Mouse (Mus musculus): Measurements from ENCODE around the gene Coq4.
"Not testable (repeated sequence)": the region's sequence is repeated elsewhere in the genome, so short reads cannot be mapped to it uniquely, and the experiment has no call there.

Coq4 gene

DNA sequence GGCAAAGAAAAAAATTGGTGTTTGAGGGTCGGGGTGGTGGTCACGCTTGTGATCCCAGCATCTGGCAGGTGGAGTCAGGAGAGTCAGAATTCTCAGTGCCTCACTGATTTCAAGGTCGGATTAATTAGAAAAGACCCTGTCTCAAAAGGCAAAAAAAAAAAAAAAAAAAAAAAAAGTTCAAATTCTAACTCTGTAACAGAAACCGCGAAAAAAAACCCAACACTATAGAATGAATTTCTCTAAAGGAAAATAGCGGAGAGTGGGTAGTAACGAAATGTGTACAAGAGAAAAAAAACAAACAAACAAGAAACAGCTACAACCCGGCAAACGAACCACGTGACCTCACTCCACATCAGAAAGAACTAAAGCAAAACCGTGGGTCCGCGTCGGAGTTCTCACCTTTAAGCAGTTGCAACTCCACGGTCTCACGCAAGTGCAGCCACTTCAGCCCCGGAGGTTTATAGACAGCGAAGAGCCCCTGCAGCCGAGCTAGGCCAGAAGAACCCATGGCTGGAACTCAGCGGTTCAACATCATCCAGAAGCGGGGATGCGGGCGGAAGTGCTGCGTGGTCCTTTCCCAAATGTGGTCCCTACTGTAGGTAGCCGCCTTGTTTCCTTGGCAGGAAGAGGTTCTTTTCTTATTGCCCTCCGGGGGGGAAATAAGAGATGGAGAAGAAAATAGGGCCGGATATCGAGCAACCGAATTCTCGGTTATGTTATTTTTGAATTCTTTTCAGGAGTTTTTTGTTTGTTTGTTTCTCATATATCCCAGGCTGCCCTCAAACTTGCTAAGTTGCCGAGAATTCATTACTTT, at the start of gene Coq4:
Gene Coq4, plus strand, starts transcription at position 390 of the 814 bp plus-strand sequence.
- DNase-seq (ENCODE audit: low spot score in 2 of 2) = peak; percentile 82 to 91

GRCm38 (mm10) chr2:29738799-29739198, 48.5 kb upstream of the Coq4 start:
- no peak for DNase-seq (ENCODE audit: low spot score in 2 of 2)

DNA sequence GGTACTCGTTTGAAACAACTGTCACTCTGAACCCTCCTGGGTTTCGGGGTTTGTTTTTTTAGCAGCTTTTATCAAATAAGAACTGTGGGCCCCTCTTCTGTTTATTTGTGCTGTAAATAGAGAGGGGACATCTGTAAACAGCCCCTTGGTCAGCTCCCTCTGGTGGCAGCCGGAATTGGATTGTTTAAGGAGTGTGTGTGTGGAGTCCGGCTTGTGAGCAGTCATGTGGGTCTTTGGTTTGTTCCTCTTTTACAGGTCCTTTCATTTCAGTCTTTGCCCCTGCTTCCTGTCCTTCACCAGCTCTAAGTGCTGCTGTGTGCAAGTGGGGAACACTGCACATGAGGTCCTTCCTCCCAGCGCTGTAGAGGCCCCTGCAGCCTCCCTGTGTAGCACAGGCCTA, 47.9 kb upstream of the Coq4 start:
- DNase-seq (ENCODE audit: low spot score in 2 of 2) = peak in 1 of 2 experiments; percentile 61

DNA sequence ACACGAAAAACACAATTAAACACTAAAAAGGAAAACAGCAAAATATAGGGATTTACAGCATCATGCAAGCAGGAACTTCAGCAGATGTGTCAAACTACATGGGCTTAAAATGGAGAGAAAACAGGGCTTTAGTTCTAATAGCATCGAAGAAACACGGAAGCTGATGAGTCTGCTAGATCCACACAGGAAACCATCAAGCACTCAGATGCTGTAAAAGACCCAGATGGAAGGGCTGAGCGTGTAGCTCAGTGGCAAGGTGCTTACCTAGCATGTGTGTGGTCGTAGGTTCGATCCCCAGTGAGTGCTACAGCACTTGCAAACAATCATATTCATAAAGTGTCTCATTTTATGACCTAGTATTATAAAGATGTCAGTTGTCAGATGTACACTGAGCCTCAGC, 46.1 kb upstream of the Coq4 start:
- no peak for DNase-seq (ENCODE audit: low spot score in 2 of 2)

GRCm38 (mm10) chr2:29744256-29744655, 43.0 kb upstream of the Coq4 start:
- DNase-seq (ENCODE audit: low spot score in 2 of 2) = no peak

- DNase-seq (ENCODE audit: low spot score in 2 of 2) = no peak
Observed at GRCm38 (mm10) chr2:29747188-29747782, 40.0 kb upstream of the Coq4 start.

- DNase-seq (ENCODE audit: low spot score in 2 of 2) = peak in 1 of 2 experiments; percentile 54
Observed at GRCm38 (mm10) chr2:29747852-29748251, 39.4 kb upstream of the Coq4 start.

GRCm38 (mm10) chr2:29748499-29748898, 38.8 kb upstream of the Coq4 start:
- DNase-seq (ENCODE audit: low spot score in 2 of 2) = no peak

GRCm38 (mm10) chr2:29751497-29751896, 35.8 kb upstream of the Coq4 start, which contains the start of gene Gm13420:
Gene Gm13420, minus strand, starts transcription at chr2:29751685.
- DNase-seq (ENCODE audit: low spot score in 2 of 2) = no peak

GRCm38 (mm10) chr2:29752397-29752796, 34.9 kb upstream of the Coq4 start:
- DNase-seq (ENCODE audit: low spot score in 2 of 2) = no peak

- DNase-seq (ENCODE audit: low spot score in 2 of 2) = no peak
Observed at GRCm38 (mm10) chr2:29755693-29756092, 31.6 kb upstream of the Coq4 start.

DNA sequence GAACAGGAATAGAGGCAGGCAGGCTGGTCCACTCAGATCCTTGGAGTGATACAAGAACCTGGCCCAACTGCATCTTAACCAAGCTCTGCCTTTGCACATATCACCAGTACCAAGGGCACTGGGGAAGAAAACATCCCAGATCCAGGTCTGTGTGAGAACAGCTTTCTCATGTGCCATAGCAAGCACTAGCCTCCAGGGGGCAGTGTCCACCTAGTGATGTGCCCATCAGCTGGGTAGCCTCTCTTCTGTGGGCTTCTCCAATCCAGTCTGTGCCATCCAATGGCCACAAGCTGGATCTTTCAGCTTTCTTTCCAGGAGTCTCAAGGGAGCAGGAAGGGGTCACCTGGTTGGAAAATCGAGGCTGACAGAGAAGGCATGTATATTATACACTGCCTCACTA, 22.5 kb upstream of the Coq4 start:
- DNase-seq (ENCODE audit: low spot score in 2 of 2) = peak; percentile 54 to 79

DNA sequence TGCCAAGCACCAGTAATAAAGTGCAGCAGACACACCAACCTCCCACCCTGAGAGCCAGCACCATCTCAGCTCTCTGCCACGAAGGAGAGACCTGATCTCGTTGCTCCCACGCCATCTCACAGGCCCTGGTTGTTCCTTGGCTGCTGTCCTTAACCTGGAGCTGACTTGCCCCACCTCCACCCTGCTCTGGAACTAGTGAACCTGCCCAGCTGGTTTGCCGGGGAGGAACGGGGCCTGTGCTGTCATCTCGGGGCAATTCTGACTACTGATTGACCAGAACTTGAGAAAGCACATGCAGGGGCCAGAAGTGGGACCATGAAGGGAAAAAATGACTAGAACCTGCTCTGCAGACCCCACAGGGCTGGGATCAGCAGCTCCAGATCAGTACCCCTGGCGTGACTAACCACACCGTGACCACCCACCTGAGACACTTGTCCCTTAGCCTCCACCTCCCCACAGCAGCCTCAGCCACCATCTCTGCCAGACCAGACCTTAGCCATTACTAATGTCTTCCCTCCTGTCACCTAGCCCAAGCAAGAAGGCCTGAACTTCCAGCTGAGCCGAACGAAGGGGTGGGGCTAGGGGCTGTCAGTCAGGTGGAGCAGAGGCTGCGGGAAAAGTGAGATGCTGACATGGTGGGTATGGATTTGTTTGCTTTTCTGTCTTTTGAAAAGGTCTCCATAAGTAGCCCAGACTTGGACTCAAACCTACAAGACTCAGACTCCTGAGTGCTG, 19.1 kb upstream of the Coq4 start:
- DNase-seq (ENCODE audit: low spot score in 2 of 2) = no peak

GRCm38 (mm10) chr2:29768901-29769300, 18.4 kb upstream of the Coq4 start:
- no peak for DNase-seq (ENCODE audit: low spot score in 2 of 2)

GRCm38 (mm10) chr2:29770162-29770561, 17.1 kb upstream of the Coq4 start:
- peak in 1 of 2 experiments; percentile 33 for DNase-seq (ENCODE audit: low spot score in 2 of 2)

DNA sequence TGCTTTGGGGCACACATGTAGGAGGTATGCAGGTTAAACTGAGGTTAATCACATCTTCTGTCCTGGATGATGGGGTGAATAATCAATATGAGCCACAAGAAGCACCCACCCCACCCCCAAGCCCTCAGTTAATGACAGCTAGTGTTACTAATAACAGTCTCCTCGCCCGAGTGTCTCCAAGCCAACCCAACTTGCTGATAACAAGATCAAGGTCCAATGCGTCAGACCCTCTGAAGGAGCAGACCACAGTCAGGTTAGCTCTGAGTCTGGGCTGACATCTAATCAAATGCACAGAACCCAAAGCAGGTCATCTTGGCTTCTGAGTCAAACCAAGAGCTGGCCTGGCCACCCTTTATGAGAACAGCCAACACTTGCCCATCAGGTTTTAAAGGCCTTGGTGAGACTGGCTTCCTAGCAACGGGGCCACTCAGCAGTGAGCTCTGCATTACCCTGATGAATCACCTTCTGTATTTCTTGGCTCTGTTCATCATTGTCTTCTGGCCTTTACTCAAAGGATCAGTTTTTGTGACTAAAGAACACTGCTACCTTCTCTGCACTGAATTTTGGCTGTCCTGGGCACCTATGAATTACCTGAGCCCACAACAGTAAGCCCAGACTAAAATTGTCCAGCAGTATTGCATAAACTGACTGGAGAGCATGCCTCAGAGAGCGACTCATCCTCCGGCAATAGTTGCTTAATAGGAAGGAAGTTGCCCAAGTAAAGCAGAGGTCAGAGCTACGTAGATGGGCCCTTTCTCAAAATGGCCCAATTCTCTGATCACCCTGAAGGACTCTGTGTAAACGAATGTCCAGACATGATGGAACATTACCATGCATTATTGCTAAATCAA, 15.5 kb upstream of the Coq4 start:
- no peak for DNase-seq (ENCODE audit: low spot score in 2 of 2)

DNA sequence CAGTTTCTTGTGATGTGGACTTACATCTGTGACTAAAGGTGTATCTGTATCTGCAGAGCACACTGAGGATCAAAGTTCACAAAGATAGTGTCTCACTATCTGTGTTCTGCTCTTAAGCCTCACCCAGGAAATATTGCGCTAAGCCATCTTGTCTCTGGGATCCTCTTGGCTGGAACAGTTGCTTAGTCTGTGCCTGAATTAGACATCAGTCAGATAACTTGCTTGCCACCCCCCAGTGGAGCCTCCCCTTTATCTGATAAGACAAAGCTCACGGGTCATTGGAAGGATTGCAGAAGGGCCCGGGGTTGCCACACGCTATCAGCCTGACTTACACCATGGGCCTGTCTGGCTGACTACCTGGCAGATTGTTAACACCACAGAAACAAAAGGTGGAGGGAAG, 14.0 kb upstream of the Coq4 start:
- no peak for DNase-seq (ENCODE audit: low spot score in 2 of 2)

GRCm38 (mm10) chr2:29781256-29781655, 6.0 kb upstream of the Coq4 start:
- DNase-seq (ENCODE audit: low spot score in 2 of 2) = not testable (repeated sequence)

- DNase-seq (ENCODE audit: low spot score in 2 of 2) = no peak
Observed at GRCm38 (mm10) chr2:29784290-29784689, 3.0 kb upstream of the Coq4 start.

- DNase-seq (ENCODE audit: low spot score in 2 of 2) = peak; percentile 82 to 90
Observed at GRCm38 (mm10) chr2:29787937-29788681, 816 bp downstream of the Coq4 start, which contains the start of gene Trub2. Gene Trub2, minus strand, starts transcription at chr2:29788502.
